Mouse (Mus musculus) lung, postnatal 0 days (tissue): ENCODE results near the gene Synrg. TPM values are rescaled to one million over a fixed set of nuclear protein-coding genes. Genes with fewer than 3 reads are reported as not detected.

Experiments used
- ATAC-seq: fragments of 200-750 bp; cut with Nextera tagmentation; 2 replicates; pipeline ENCODE4 v1.8.0; 2017; ENCODE audit warnings: moderate library complexity
- DNase-seq: peaks from one replicate; pipeline ENCODE4 v3.0.0-alpha.2; 2016; ENCODE audit warnings: low spot score
- H3K27ac ChIP-seq: fragments of 300-500 bp; sonication (generic); 2 replicates; pipeline ENCODE4 v1.5.1; 2014; ENCODE audit warnings: antibody characterized with exemption, mild to moderate bottlenecking, low read length, mixed read lengths
- H3K27me3 ChIP-seq: fragments of 300-500 bp; sonication (generic); replicated peaks from 2 replicates; pipeline ENCODE4 v1.6.1; 2014; ENCODE audit warnings: low read length, mixed read lengths; ENCODE audit not compliant: insufficient read depth
- H3K36me3 ChIP-seq: fragments of 300-500 bp; sonication (generic); 2 replicates; pipeline ENCODE4 v1.6.1; 2014; ENCODE audit warnings: low read length, mixed read lengths; ENCODE audit not compliant: insufficient read depth
- H3K4me1 ChIP-seq: fragments of 300-500 bp; sonication (generic); 2 replicates; pipeline ENCODE4 v1.6.1; 2014; ENCODE audit warnings: antibody characterized with exemption, low read depth, low read length, mixed read lengths; ENCODE audit not compliant: insufficient read depth
- H3K4me2 ChIP-seq: fragments of 300-500 bp; sonication (generic); replicated peaks from 2 replicates; pipeline ENCODE4 v1.6.1; 2014; ENCODE audit warnings: low read depth, mild to moderate bottlenecking, low read length, moderate library complexity, mixed read lengths
- H3K4me3 ChIP-seq: fragments of 300-500 bp; sonication (generic); 2 replicates; pipeline ENCODE4 v1.5.1; 2014; ENCODE audit warnings: low read depth, low read length
- H3K9ac ChIP-seq: fragments of 300-500 bp; sonication (generic); replicated peaks from 2 replicates; pipeline ENCODE4 v1.6.1; 2014; ENCODE audit warnings: low read depth, mild to moderate bottlenecking
- H3K9me3 ChIP-seq: fragments of 300-500 bp; sonication (generic); 2 replicates; pipeline ENCODE4 v1.6.1; 2016; ENCODE audit warnings: low read length, mixed read lengths
- CTCF ChIP-seq: IDR thresholded peaks from 2 replicates; pipeline ENCODE4 v1.5.1; 2016; ENCODE audit warnings: antibody characterized with exemption, mild to moderate bottlenecking
- EP300 ChIP-seq: IDR thresholded peaks from 2 replicates; pipeline ENCODE4 v1.6.1; 2016; ENCODE audit warnings: antibody characterized with exemption, mild to moderate bottlenecking, control low read depth
- WGBS: fragments of 180-500 bp; shearing (Covaris S2); extraction: QIAGEN DNeasy Blood & Tissue Kit; methylation state at CpG from one replicate; pipeline ENCODE4 v1.1.7; 2014; 5-methylcytosine and 5-hydroxymethylcytosine counted together
- polyA plus RNA-seq: library from polyadenylated mRNA; unstranded; fragments of >200 nt; fragmentation: Nextera tagmentation; extraction: Ambion mirVana; gene quantifications from 2 replicates; pipeline ENCODE4 v1.2.1, GENCODE M21; 2015

Gene Synrg
- polyA plus RNA-seq, 1 experiment from 2014 or later: 7.4 TPM

DNA sequence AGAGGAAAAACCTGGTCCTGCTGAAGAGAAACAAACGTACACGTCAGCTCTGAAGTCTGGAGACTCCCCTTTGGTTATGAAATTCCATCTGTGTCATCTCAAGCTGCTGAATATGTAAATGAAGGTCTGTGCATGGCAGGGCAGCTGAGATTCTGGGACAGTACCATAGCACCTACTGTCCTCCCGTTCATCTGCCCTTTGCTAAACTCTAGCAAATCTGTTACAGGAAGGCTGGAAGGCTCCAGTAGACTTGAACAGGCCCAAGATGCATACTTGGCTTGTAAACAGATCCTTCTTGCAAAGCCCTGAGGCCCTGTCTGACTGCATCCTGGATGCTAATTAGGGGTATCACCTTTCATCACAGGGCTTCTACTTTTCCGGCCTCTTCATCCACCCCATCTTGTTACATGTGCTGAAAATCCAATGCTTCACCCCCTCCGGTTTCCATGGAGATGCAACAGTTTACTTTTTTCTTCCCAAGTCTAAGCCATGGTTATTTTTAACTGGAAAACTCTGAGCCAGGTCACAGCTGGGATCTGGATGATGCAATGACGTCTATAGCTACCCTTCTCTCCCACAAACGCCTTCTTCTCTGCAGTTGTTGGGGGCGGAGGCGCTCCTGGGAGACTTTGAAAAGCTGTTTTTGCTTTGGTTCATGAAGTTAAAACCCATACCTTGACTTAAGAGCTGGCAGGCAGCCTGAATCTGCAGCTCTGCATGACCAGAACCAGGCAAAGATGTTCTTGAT is 108.8 kb downstream of the Synrg start:
- DNase-seq: peak; percentile 90
- H3K4me3 ChIP-seq: no peak overlapping the region
- H3K4me1 ChIP-seq: no peaks in the 10 kb centered on the region; the same call in 1 of the 2 replicates
- H3K9ac ChIP-seq: no peak overlapping the region
- H3K27ac ChIP-seq: peak overlapping the region; percentile 79
- peak; percentile 66 for ATAC-seq
- H3K9me3 ChIP-seq: no peaks in the 10 kb centered on the region
- no peak overlapping the region for H3K4me2 ChIP-seq
- H3K36me3 ChIP-seq: no peaks in the 10 kb centered on the region
- WGBS: 37% methylated on average over 9 of the region's 9 CpGs
- TF ChIP-seq EP300: no peak
- no peaks in the 10 kb centered on the region for H3K27me3 ChIP-seq

DNA sequence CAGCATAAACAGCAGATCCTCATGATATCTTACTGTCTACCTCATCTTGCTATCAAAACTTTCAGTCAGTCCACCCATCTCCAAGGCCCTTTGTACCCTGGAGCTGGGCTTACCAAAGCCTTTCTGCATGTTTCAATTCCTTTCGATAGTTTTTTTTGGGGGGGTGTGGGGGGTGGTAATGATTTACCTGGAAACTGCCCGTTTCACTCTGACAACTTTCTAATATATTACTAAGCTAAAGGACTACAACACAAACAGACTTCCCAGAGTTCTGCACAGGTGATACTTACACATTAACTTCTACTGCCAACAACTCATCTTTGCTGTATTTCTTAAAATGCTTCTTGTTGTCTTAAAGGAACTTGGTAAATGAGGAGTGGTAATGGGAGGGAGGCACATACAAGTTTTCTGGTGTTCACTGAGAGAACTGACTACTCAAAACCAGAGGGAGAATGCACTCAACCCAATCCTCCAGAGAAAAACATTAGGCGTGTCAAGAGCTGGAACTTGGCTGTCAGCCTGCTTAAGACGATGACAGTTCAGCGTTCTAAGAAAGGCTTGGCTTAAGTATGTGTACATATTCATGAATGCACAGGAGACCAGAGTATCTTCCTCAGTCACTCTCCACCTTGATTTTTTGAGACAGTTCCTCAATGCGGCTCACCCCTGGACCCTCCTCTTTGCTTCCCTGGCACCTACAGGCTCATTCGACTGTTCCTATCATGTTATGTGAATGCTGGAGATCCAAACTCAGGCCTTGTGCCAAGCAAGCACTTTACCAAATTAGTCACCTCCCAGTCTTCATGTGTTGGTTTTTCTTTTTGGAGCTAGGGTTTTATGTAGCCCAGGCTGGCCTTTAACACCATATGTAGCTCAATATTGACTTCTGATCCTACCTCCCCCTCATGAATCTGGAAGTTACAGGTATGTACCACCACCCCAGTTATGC is 109.9 kb downstream of the Synrg start:
- Histone ChIP-seq H3K27ac (peak overlapping the region; percentile 79), H3K27me3 (no peaks in the 10 kb centered on the region), H3K4me3 (no peak overlapping the region), H3K4me2 (no peak overlapping the region), H3K4me1 (peaks cover 4% of the 10 kb centered on the region; the same call in 1 of the 2 replicates), H3K9ac (no peak overlapping the region), H3K9me3 (no peaks in the 10 kb centered on the region), H3K36me3 (no peaks in the 10 kb centered on the region)
- TF ChIP-seq EP300 (peak; percentile 69), CTCF (no peak)
- DNase-seq (peak; percentile 93), ATAC-seq (peak; percentile 70)
- WGBS: 39% methylated on average over 7 of the region's 7 CpGs

DNA sequence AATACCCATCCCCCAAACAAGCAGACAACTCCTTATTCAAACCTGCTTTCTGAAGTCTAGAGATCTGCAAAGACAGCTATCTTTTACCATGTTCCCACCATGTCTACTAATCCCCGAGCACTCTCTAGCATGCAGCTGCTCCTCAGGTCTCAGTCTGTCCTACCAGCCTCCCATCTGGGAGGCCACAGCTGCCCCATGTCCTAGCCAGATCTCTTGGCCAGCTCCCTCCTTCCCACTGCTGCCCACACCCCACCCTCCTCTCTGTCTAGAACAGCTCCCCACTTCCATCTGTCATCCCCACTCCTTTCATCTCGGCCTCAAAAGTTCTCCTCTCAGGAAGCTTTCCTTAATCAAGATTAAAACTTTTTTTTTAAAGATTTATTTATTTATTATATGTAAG is 112.8 kb downstream of the Synrg start:
- 54% methylated on average over 2 of the region's 2 CpGs for WGBS
- Histone ChIP-seq H3K9ac (no peak overlapping the region), H3K27ac (no peak overlapping the region), H3K4me3 (no peak overlapping the region), H3K36me3 (no peaks in the 10 kb centered on the region), H3K4me1 (peaks cover 4% of the 10 kb centered on the region; the same call in 1 of the 2 replicates), H3K27me3 (no peaks in the 10 kb centered on the region), H3K4me2 (no peak overlapping the region), H3K9me3 (no peaks in the 10 kb centered on the region)
- peak; percentile 38 for ATAC-seq
- TF ChIP-seq EP300 (no peak), CTCF (no peak)
- DNase-seq: peak; percentile 61

DNA sequence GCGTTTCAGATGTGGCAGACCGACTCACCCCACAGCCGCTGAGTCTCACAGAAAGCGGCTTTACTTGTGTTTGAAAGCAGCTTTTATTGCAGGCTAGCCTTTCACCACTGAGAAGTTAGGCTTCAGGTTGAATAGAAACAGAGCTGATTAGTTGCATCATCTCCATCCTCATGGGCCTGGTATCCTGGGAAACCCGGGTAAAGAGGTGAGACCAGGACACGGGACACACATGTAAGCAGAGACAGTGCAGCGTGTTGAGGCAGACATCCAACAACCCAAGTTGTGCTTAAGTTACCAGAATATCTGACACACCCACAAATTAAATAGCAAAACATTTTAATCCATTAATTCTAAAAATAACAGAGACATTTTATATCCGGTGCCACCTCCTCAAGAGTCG is 114.4 kb downstream of the Synrg start:
- WGBS: 74% methylated on average over 9 of the region's 9 CpGs
- Histone ChIP-seq H3K27me3 (no peaks in the 10 kb centered on the region), H3K9me3 (no peaks in the 10 kb centered on the region), H3K9ac (no peak overlapping the region), H3K4me1 (peaks cover 4% of the 10 kb centered on the region; the same call in 1 of the 2 replicates), H3K36me3 (no peaks in the 10 kb centered on the region), H3K4me3 (no peak overlapping the region), H3K4me2 (no peak overlapping the region), H3K27ac (0 out of 2 replicates have a peak overlapping the region, but pooled peaks have one; percentile 75)
- no peak for DNase-seq
- TF ChIP-seq CTCF (no peak), EP300 (no peak)
- ATAC-seq: no peak

DNA sequence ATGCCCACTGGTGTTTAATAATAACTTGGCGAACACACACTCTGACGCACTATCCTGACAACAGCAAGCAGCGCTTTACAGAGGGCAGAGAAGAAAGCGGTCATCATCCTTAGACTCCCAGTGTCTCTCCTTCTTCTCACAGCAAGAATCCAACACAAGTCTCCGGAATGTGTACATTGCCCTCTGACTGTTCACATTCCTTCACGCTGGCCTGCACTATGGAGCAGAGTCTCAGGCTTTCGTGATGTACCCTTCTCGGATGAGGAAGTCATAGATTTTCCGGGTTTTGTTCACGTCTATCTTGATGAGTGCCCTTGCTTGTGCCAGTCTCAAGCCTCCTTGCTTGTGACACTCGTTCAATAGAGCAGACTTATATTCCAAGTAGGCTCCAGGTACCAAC is 115.1 kb downstream of the Synrg start:
- Histone ChIP-seq H3K9me3 (no peaks in the 10 kb centered on the region), H3K4me2 (no peak overlapping the region), H3K27ac (peak overlapping the region; percentile 75), H3K4me1 (peaks cover 4% of the 10 kb centered on the region; the same call in 1 of the 2 replicates), H3K4me3 (no peak overlapping the region), H3K9ac (no peak overlapping the region), H3K27me3 (no peaks in the 10 kb centered on the region), H3K36me3 (no peaks in the 10 kb centered on the region)
- DNase-seq (peak; percentile 24), ATAC-seq (peak; percentile 18)
- TF ChIP-seq CTCF (no peak), EP300 (no peak)
- 58% methylated on average over 11 of the region's 11 CpGs for WGBS

DNA sequence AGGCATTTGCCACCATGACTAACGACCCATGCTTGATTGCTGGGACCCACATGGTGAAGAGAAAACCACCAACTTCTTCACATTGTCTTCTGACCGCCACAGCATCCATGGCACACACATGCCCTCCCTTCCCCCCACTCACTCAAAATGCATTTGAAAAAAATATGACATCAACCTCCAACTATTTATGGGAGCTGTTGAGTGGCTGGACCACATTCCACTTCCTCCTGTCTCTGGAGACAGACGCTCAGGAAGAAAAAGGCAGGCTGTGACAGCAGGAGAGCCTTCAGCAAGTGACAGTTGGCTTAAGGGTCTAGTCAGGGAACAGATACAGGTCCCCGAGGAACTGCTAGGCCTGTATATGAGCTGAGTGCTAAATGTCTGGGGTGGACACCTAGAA is 115.7 kb downstream of the Synrg start:
- DNase-seq (peak; percentile 79), ATAC-seq (peak; percentile 85)
- H3K36me3 ChIP-seq: no peaks in the 10 kb centered on the region
- peak; percentile 87 for TF ChIP-seq EP300
- TF ChIP-seq CTCF: no peak
- H3K27me3 ChIP-seq: no peaks in the 10 kb centered on the region
- H3K4me2 ChIP-seq: no peak overlapping the region
- H3K27ac ChIP-seq: peak overlapping the region; percentile 75
- H3K9me3 ChIP-seq: no peaks in the 10 kb centered on the region
- H3K9ac ChIP-seq: no peak overlapping the region
- H3K4me3 ChIP-seq: no peak overlapping the region
- 49% methylated on average over 4 of the region's 4 CpGs for WGBS
- H3K4me1 ChIP-seq: peaks cover 4% of the 10 kb centered on the region; the same call in 1 of the 2 replicates
